Mouse (Mus musculus): Measurements from ENCODE around the gene Mettl23.
A peak's percentile ranks its signal among the peaks of the same experiment; 100 is the strongest.
"Not testable (repeated sequence)": the region's sequence is repeated elsewhere in the genome, so short reads cannot be mapped to it uniquely, and the experiment has no call there.

The Mettl23 gene

DNA sequence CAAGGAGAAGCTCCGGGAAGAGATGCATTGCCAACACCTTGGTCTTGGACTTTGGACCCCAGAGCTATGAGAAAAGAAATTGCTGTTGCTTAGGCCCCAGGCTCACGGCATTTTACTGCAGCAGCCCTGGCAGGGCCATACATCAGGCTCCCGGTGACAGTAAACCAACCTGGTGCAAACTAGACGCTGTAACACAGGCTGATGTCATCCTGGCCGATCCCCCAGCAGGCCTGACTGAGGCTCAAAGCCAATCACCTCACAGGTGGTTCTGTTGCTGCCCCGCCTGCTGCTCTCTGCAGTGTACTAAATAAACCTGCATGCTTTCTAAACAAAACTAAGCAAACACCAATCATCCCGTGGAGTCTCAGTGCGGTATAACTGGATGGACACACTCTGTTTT is 24.4 kb upstream of the Mettl23 start:
- no peak for DNase-seq (ENCODE audit: low spot score in 2 of 2)

DNA sequence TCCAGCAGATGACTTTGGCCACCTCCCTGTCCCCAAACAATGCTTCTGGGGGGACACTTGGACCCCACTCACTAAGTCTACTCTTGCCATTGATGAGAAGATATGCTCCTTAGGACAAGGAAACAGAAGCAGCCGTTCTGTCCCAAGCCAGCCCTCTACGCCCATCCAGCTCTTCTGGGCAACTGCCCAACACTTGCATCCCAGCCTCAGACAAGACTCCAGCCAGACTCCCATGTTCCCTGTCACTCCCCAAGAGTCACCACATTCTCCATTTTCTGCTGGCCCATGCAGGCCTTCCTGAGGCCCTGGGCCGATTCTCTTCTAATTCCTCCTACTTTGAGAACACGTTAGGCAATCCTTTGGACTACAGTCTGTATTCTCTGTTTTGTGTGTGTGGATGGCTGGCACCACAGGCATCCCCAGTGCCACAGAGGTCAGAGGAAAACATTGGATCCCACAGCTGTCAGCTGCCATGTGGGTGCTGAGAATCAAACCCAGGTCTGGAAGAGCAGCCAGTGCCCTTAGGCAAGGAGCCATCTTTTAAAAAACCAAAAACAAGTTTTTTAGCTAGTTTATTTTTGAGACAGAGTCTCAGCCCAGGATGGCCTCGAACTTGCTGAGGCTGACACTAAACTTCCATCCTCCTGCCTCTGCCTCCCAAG is 23.0 kb upstream of the Mettl23 start:
- DNase-seq (ENCODE audit: low spot score in 2 of 2): no peak

DNA sequence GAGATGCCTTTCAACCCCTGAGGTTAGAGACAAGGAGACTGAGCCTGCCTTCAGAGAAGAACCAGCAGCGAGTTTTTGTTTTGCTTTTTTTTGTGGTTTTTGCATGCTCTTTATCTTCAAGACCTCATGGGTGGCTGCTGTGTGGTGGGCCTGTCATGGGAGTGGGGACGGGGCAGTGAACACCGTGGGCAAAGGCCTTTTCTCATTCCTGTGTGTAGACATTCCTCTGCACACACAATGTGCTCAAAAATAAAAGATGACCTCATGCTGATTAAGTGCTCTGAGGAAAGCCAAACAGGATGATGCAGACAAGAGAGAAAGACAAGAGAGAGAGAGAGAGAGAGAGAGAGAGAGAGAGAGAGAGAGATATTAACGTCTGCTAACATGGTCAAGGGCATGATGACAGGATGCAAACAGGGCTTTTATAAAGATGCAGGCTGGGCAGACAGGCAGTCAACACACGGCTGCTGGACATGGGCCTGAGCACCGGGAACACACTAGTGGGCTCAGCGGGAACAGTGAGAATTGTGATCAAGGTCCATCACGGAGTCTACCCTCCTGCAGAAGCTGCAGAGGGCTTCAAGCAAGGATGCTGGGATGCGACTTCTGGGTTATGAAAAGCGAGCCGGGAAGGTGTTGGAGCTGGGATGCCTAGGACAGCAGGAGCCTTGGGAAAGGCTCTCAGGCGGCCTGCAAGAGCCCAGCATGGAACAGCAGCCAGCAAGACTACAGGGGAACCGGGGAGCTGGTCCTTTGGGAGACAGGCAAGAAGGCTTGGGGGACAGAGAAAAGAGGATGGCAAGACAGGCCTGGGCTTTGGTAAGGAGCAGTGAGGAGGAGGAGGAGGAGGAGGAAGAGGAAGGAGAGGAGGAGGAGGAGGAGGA is 21.8 kb upstream of the Mettl23 start:
- DNase-seq (ENCODE audit: low spot score in 2 of 2): no peak

DNA sequence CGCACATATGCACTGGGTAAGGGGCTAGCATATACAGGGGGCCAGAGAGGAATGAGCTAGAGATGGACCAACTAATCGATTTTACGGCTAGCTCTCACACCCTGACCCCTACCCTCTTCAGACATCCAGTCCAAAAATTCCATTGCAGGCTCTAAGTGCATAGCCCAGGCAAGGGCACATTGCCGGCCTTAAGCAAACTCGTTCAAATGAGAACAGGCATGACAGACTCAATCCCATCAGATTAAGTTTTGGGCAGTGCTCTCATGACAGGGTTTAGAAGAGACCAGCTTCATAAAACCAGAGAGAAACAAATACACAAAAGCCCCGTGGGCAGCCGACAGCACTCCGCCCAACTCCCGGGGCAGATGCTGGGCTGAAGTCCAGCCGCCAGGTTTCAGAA is 20.9 kb upstream of the Mettl23 start:
- DNase-seq (ENCODE audit: low spot score in 2 of 2): no peak

DNA sequence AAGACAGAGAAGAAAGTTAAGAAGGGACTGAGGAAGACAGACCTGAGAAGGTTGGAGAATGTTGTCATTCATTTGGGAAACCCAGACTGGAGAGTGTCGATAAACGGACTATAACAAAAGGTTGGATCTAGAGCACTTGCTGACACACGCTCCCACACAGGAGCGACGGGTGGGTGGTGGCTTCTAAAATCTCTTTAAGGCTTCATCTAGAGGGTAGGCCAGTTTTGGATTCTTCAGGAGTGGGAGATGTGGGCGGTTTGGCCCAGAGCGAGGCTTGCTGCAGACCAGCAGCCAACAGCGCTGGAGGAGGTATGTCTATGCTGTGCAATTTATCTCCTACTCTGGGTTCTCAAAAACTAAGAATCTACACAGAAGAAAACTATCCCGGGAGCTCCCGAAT is 20.5 kb upstream of the Mettl23 start:
- DNase-seq (ENCODE audit: low spot score in 2 of 2): no peak

DNA sequence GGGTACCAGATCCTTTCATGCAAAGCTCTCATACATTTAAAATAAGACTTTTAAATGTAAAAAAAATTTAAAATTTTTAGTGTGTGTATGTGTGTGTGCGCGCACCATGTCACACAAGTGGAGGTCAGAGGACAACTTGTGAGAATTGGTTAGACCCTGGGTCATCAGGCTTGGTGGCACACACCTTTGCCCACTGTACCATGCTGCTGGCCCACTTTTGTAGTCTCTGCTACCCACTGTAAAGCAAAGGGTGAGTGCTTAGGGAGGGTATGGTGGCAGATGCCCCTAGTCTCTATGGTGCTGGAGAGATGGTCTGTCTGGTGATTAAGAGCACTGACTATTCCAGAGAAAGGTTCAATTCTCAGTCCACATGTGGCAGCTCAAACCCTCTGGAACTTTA is 19.8 kb upstream of the Mettl23 start:
- no peak for DNase-seq (ENCODE audit: low spot score in 2 of 2)

DNA sequence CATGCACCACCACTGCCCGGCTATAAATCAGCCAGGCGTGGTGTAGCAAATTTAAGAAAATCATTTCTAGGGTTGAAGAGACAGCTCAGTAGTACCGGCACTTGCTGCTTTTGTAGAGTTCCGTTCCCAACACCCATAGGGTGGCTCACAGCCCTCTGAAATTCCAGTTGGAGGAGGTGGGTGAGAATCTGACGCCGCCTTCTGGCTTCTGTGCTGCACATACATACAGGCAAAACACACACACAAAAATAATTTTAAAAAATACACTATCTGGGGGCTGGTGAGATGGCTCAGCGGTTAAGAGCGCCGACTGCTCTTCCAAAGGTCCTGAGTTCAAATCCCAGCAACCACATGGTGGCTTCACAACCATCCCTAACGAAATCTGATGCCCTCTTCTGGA is 19.2 kb upstream of the Mettl23 start:
- DNase-seq (ENCODE audit: low spot score in 2 of 2): not testable (repeated sequence)

DNA sequence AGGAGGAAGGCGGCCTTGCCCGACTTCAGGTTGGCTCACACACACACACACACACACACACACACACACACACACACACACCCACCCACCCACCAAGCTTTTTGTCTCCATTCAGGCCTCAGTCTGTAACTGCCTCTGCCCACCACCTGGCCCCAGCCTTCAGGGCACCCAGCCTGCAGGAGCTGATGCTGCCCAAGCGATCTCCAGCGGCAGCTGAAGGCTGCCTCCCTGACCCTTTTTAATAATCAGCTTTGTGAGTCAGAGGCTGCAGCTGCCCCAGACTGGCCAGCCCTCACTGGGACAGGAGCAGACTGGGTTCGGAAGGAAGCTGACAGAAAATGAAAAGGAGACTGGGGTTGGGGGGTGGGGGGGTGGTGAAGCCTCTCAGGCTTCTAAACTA is 17.8 kb upstream of the Mettl23 start:
- no peak for DNase-seq (ENCODE audit: low spot score in 2 of 2)

DNA sequence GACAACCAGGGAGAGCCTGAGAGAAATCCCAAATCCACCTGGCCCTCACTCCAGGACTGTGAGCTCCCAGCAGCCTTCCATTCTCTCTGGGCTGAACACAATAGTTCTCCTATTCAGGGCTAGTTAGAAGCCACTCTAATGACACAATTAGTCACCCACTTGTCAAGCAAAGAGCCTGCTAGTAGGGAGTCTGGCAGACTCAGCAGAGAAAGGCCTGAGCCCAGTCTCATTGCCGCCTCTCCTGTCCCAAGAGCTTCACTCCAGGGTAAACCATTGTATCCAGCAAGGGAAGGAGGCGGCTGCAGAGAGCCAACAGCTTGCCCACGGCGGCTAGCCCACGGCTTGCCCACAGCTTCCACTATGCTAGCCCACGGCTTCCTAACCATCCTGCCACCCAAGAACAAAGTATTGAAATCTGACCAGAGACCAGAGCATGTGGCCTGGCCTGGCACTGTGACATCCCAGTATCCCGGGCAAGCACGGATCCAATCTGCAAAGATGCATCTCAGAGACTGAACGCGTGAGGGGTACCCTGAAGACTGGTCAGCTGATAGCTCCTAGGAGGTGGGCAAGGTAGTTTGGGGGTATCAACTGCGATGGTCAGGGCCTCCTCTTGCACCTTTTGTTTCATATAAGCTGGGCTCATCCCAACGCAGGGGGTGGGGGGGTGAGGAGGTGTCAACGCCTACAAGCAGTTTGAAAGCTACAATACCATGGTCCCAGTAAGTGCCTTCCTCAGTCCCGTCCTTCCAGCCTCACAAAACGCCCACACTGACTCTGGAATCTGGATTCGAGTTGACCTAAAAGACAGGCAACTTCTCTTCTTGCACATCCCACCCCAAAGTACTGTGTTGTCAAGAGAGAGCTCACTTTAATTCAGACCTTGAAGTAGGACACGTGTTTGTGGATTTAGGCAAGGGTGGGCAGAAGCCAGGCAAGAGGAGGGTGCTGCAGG is 16.3 kb upstream of the Mettl23 start:
- DNase-seq (ENCODE audit: low spot score in 2 of 2): no peak

DNA sequence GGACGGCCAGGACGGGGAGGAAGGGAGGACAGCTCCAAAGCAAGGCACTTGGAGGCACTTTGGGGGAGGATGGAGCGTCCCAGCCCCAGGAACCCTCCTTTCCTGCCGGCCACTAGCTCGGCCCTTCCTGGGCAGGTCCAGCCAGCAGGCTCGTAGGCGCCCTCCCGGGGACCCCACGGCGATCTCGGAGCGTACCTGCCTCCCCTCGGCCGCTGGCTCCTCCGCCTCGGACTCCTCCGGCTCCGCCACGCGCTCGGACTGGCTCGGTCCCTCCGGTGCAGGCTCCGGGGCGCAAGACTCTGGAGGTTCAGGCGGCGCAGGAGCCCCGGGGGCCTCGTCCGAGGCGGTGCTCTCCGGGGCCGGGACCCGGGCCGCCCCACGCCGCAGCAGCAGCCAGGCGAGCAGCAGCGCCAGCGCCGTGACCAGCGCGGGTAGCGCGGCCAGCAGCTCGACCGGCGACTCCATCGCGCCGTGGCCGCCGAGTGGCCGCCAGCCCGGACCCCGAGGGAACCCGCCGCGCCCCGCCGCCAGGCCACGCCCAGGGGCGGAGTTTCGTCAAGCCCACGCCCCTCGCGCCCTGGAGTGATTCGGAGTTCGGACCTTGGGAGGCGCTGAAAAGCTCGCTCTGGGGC is 15.4 kb upstream of the Mettl23 start, which contains the start of gene Mxra7:
Gene Mxra7 (minus strand): TSS at position 513 of the 632 bp plus-strand sequence.
- DNase-seq (ENCODE audit: low spot score in 2 of 2): peak in 1 of 2 experiments; percentile 69

DNA sequence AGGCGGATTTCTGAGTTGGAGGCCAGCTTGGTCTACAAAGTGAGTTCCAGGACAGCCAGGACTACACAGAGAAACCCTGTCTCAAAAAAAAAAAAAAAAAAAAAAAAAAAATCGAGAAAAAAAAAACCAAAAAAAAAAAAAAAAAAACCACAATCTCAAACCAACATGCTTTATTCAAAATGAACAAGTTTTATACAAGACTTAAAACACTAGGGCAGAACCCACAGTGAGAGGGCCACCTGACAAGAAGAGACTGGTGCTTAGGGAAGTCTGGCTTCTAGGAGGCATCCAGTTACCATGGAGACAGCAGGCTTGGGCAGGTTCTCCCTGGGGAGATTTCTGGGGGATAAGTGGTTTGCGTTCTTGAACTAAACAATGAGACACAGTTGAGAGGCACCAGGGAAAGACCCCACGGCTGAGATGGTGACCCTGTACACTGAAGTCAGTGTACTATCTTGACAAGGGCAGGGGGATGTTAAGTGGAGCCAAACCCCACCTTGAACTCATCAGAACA is 10.8 kb upstream of the Mettl23 start:
- DNase-seq (ENCODE audit: low spot score in 2 of 2): no peak

DNA sequence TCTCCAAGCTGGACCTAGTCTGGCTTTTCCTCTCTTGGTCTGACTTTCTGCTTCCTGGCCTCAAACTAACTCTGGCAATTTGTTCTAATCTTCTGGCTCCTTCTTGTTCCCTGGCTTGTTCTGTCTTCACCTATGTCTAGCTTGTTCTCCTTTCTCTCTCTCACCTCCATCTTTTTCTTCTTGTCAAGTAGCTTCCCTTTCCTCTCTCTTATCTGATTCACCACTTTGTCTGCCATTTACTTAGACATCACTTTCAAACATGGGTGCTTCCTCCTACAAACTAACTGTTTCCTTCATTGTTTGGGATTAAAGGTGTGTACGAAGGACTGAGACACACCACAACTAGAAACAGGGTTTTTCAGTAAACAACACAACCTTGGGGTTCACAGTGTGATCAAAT is 8.1 kb upstream of the Mettl23 start:
- no peak for DNase-seq (ENCODE audit: low spot score in 2 of 2)

DNA sequence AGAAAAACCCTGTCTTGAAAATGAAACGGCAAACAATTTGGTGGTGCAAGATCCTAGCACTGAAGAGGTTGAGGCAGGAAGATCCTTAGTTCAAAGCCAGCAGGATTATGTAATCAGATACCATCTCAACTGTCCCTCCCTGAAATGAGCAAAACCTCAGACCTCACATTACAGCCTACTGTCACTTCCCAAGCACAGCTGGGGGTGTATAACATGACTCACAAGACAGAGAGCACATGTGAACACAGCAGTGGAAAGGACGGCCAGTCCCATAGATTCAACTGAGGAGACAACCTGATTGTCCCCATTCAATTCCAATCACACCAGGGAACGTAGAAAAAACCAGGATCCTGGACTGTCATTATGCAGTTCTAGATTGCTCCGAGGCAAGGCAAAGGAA is 6.8 kb upstream of the Mettl23 start:
- no peak for DNase-seq (ENCODE audit: low spot score in 2 of 2)

DNA sequence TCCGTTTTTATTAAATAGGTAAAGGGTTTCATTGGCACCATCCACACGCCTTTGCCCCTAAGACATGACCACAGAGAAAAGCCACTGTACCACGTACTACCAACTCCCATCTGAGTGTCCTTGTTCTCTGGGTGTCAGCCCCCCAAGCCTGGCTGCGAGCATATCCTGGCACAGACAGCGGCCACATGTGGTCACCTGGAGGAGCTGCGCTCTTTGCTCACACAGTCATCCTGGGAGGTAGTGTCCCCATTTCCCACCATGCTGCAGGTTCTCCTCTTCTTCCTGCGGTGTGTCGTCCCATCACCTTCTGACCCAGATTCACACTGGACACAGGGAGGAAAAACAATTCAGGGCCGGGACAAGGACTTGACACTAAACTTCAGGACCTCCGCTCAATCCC is 5.6 kb upstream of the Mettl23 start:
- no peak for DNase-seq (ENCODE audit: low spot score in 2 of 2)

DNA sequence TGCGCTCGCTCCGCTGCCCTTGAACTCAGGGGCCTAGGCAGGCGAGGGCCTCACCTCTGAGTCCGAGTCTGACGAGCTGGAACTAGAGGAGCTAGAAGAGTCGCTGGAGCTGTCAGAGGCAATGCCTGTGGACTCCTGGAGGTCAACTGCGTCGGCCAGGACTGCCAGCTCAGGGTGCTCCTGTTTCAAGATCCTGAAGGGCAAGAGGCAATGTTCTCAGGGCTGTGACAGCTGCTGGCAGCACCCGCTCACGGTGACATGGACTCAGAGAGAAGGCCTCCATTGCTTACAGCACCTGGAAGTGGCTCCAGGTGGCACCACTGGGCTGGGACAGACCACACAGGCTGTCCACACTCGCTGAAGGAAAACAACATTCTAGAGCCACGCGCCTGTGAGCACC is 4.1 kb upstream of the Mettl23 start:
- no peak for DNase-seq (ENCODE audit: low spot score in 2 of 2)

DNA sequence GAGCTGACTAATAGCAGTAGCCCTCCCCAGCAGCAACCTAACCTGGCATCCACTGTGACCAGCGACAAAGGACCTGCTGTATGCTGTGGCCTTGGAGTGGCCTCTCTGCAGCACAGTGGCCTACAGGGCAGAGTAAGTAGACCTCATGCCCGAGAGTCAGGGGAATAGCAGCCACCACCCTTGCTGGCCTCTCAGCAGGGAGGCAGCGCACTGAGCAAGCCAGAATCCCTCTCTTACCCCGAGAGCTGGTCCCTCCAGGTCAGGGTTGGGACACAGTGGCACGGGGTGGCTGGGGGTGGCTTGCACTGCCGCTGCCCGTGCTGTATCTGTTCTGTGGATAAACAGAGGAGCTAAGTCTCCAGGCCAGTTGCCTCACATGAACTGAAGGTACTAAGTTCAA is 3.5 kb upstream of the Mettl23 start:
- no peak for DNase-seq (ENCODE audit: low spot score in 2 of 2)

DNA sequence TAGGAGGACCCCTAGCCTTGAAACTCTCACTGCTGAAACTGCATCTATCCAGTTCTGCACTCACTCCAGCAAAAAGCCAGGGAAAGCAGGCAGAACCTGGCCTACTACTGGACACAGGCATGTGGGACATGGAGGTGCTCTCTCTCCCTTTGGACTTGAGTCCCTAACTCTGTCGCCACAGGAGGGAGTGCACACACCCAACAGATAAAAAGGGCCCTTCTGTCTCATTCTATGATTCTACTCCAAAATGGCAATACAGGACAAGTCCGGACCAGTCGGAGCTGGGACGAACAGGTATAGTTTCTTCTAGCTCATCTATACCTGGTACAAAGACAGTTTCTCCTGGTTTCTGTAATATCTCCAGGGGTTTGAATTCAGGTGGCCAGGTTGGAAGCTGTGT is 2.3 kb upstream of the Mettl23 start:
- no peak for DNase-seq (ENCODE audit: low spot score in 2 of 2)

DNA sequence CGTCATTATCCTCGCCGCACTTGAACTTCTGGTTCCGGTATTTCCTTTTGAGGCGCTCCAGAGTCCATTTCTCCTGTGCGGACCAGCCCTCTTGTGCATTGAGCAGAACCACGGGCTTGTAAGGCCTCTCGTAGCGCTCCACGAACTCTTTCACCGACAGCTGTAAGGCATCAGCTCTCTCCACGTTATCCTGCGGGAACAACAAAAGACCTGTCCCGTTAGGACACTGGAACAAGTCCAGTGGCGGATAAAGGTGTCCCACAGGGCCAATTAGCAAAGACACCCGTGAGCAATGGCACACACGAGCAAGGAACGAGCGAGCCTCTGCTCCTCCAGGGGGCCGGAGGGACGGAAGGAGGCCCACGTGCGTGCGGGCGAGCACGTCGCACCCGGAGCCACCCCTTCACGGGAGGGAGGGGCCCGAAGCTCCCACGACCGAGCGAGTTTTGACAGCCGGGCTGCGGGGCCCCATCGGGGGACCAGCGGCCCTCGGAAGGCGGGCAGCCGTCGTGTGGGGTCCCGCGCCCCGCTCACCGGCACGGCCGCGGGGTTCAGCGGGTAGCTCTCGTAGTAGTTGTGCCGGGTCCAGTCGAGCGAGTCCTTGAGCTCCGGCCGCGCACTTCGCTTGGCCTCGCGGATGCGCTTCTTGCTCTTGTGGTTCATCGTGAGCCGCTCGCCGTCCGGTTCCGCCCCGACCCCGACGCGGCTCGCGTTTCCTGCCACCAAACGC is 382 bp upstream of the Mettl23 start:
- DNase-seq (ENCODE audit: low spot score in 2 of 2): peak; percentile 54 to 67

DNA sequence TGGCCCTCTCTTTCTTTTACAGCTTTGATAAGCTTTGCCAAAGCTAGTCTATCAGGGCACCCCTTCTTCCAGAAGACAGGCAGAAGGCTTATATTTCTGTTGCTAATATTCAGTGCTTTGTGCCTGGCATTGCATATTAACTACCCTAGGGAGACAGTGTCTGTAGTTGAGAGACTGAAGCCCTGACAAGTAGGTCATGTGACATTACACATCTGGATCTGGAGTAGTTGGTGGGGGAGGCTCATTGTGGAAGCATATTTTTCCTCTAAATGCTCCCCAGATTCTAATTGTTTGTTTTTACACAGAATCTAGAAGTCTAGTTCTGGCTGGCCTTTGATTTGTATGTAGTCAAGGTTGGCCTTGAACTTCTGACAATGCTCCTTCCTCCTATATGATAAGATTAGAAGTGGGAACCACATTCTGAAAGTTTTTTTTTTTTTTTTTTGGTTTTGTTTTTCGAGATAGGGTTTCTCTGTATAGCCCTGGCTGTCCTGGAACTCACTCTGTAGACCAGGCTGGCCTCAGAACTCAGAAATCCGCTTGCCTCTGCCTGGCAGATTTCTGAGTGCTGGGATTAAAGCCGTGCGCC is 3.6 kb downstream of the Mettl23 start:
- DNase-seq (ENCODE audit: low spot score in 2 of 2): no peak

Data from frontal cortex, postnatal 10 days (tissue).